Comparison of ENCODE assay signal across 13 mouse cellular contexts in genomic region chr5:36367911-36368310, GRCm38 (mm10). TPM values are rescaled to one million over a fixed set of nuclear protein-coding genes. Genes with fewer than 3 reads are reported as not detected.
A peak's percentile ranks its signal among the peaks of the same experiment; 100 is the strongest.
DNase-seq lines count a peak whose midpoint lies in the region; ATAC-seq lines count a peak whose summit lies in the region.
"Had no signal": no experiment of that assay in that cellular context is flagged by ENCODE, and none has a peak within 500 bp of the region (broad histone marks: within the 10 kb centered on the region; RNA-seq: fewer than 3 reads in every experiment).

No protein-coding gene starts in this region.

- 73% methylated on average over 6 of the region's 6 CpGs for WGBS in hindbrain, embryonic 15.5 days
- 89% methylated on average over 6 of the region's 6 CpGs for WGBS in hindbrain, embryonic 11.5 days
- WGBS in kidney, embryonic 14.5 days, result 89% methylated on average over 6 of the region's 6 CpGs

- no peaks in the 10 kb centered on the region for H3K9me3 ChIP-seq in hindbrain, embryonic 15.5 days
- H3K9me3 ChIP-seq in hindbrain, embryonic 11.5 days (ENCODE audit: control insufficient read depth, low read length), result no peaks in the 10 kb centered on the region
- no peaks in the 10 kb centered on the region for H3K9me3 ChIP-seq in kidney, embryonic 14.5 days (ENCODE audit: control insufficient read depth, low read length)
- H3K9me3 ChIP-seq: embryonic facial prominence, embryonic 15.5 days; G1E had no signal

- no peak for DNase-seq in frontal cortex, postnatal 10 days (ENCODE audit: low spot score in 2 of 2)
- no peak for DNase-seq in hindbrain, embryonic 11.5 days (ENCODE audit: low spot score)
- peak; percentile 45 to 68 for DNase-seq in layer of hippocampus, adult 18-20 months (ENCODE audit: low spot score in 2 of 2)
- peak; percentile 51 to 52 for DNase-seq in thymus, adult 18-20 months
- DNase-seq: cerebellum, postnatal 14 days; kidney, postnatal 10 days had no signal

- H3K27me3 ChIP-seq in hindbrain, embryonic 15.5 days, result no peaks in the 10 kb centered on the region
- no peaks in the 10 kb centered on the region for H3K27me3 ChIP-seq in hindbrain, embryonic 11.5 days (ENCODE audit: control insufficient read depth, insufficient read depth, low read length)
- H3K27me3 ChIP-seq in kidney, embryonic 14.5 days (ENCODE audit: control insufficient read depth, insufficient read depth, low read length), result no peaks in the 10 kb centered on the region
- H3K27me3 ChIP-seq: embryonic facial prominence, embryonic 15.5 days had no signal

- no peak overlapping the region for H3K4me2 ChIP-seq in hindbrain, embryonic 15.5 days
- H3K4me2 ChIP-seq in hindbrain, embryonic 11.5 days (replicated peaks; ENCODE audit: low read depth, low read length), result no peak overlapping the region
- H3K4me2 ChIP-seq in kidney, embryonic 14.5 days (replicated peaks; ENCODE audit: low read depth, low read length), result no peak overlapping the region
- H3K4me2 ChIP-seq: embryonic facial prominence, embryonic 15.5 days had no signal

- H3K36me3 ChIP-seq in hindbrain, embryonic 15.5 days, result no peaks in the 10 kb centered on the region
- H3K36me3 ChIP-seq in hindbrain, embryonic 11.5 days (ENCODE audit: control insufficient read depth, insufficient read depth, low read length), result no peaks in the 10 kb centered on the region
- no peaks in the 10 kb centered on the region for H3K36me3 ChIP-seq in kidney, embryonic 14.5 days (ENCODE audit: control insufficient read depth, insufficient read depth, low read length)
- H3K36me3 ChIP-seq: embryonic facial prominence, embryonic 15.5 days; G1E had no signal

- no peak overlapping the region for H3K4me3 ChIP-seq in hindbrain, embryonic 15.5 days
- no peak overlapping the region for H3K4me3 ChIP-seq in hindbrain, embryonic 11.5 days (ENCODE audit: low read depth, low read length)
- no peak overlapping the region for H3K4me3 ChIP-seq in kidney, embryonic 14.5 days (ENCODE audit: low read length)
- H3K4me3 ChIP-seq: embryonic facial prominence, embryonic 15.5 days had no signal

- peaks cover 47% of the 10 kb centered on the region for H3K4me1 ChIP-seq in hindbrain, embryonic 15.5 days (replicated peaks)
- peaks cover 6% of the 10 kb centered on the region; the same call in 1 of the 2 replicates for H3K4me1 ChIP-seq in hindbrain, embryonic 11.5 days (replicated peaks; ENCODE audit: control insufficient read depth, insufficient read depth, low read length)
- peaks cover 20% of the 10 kb centered on the region for H3K4me1 ChIP-seq in kidney, embryonic 14.5 days (ENCODE audit: control insufficient read depth, insufficient read depth, low read length)

- peak; percentile 78 for ATAC-seq in frontal cortex, adult (ENCODE audit: low TSS enrichment)
- no peak for ATAC-seq in hindbrain, embryonic 15.5 days (ENCODE audit: low FRiP score, low read depth)
- ATAC-seq in hindbrain, embryonic 11.5 days (ENCODE audit: low FRiP score), result no peak
- no peak for ATAC-seq in granulocyte monocyte progenitor cell, adult 5-6 weeks (replicated peaks; ENCODE audit: poor library complexity, severe bottlenecking)
- ATAC-seq in kidney, embryonic 14.5 days (ENCODE audit: low FRiP score, low TSS enrichment), result no peak
- ATAC-seq: lung, postnatal 0 days had no signal

- 0 out of 2 replicates have a peak overlapping the region, but pooled peaks have one; percentile 6 for H3K27ac ChIP-seq in hindbrain, embryonic 15.5 days (replicated peaks)
- no peak overlapping the region for H3K27ac ChIP-seq in hindbrain, embryonic 11.5 days (ENCODE audit: low read depth, low read length)
- H3K27ac ChIP-seq in kidney, embryonic 14.5 days (ENCODE audit: low read depth, low read length), result no peak overlapping the region
- H3K27ac ChIP-seq: embryonic facial prominence, embryonic 15.5 days had no signal

- no peak overlapping the region for H3K9ac ChIP-seq in hindbrain, embryonic 15.5 days
- H3K9ac ChIP-seq in hindbrain, embryonic 11.5 days (ENCODE audit: low read depth, low read length), result no peak overlapping the region
- no peak overlapping the region for H3K9ac ChIP-seq in kidney, embryonic 14.5 days (ENCODE audit: low read depth, low read length)
- H3K9ac ChIP-seq: embryonic facial prominence, embryonic 15.5 days had no signal

RNA-seq across cellular contexts. Expression of gene Sorcs2, which starts 30.0 kb away (rescaled TPM):
- polyA plus RNA-seq in hindbrain, embryonic 15.5 days (2015; fragmentation: Nextera tagmentation; extraction: Ambion mirVana), result 13.4 and 15.4 TPM in 2 replicates
- polyA plus RNA-seq in hindbrain, embryonic 11.5 days (2014; fragmentation: Nextera tagmentation; extraction: Ambion mirVana), result 4.1 and 6.0 TPM in 2 replicates
- total RNA-seq in layer of hippocampus, adult 18-20 months (2021), result 10 to 100 TPM; 41.0 to 49.9 TPM
- not detected in 2 replicates for total RNA-seq in granulocyte monocyte progenitor cell, adult 5-6 weeks (2014; fragmentation: Nextera tagmentation)
- not detected in 2 replicates for total RNA-seq in granulocyte monocyte progenitor cell, adult 5-6 weeks (2017)
- 7.1 and 10.3 TPM in 2 replicates for polyA plus RNA-seq in kidney, embryonic 14.5 days (2014; fragmentation: Nextera tagmentation; extraction: Ambion mirVana)

Comparison
In these comparisons a context has a peak if more than half of its experiments do, and no peak if none do; other contexts are left out.
1. DNase-seq: peak in layer of hippocampus, adult 18-20 months (2 of 2) and thymus, adult 18-20 months (2 of 2); none in frontal cortex, postnatal 10 days (0 of 2) and hindbrain, embryonic 11.5 days (single experiment).